Mouse (Mus musculus) cerebral cortex, adult 2 months (tissue): ENCODE results near the gene Shroom3.

Source experiments
- WGBS: fragments of 180-500 bp; shearing (Covaris S2); methylation state at CpG from one replicate; pipeline ENCODE4 v1.1.7; 2018; 5-methylcytosine and 5-hydroxymethylcytosine counted together

Shroom3 gene

GRCm38 (mm10) chr5:92698131-92698836 is 15.0 kb downstream of the Shroom3 start:
- 4% methylated on average over 15 of the region's 15 CpGs for WGBS

DNA sequence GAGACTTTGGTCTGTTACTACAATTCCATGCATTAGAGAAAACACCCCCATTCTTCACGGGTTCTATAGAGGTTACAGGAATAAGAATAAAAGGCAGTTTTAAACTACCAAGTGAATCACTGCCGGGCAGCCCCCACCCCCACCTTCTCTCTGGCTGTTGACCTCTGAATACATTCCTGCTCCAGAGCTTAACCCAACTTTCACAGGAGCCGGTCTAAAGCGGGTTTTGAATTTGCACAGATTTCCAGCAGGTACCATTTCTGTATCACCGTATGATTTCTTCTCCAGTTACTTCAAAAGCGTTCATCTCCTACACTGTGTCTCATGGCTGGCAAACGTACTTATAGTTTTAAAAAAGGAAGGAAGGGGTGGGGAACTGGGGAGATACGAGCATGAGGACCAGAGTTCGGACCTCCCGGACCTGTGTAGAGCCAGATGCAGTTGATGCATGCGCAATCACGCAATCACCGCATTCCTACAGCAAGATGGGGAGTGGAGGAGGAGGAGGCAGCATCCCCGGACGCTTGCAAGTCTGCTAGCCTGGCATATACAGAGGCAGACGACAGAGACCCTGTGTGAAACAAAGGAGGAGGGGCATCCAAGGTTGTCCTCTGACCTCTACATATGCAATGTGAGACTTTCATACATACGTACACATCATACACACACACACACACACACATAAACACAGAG is 15.7 kb downstream of the Shroom3 start:
- WGBS: 23% methylated on average over 17 of the region's 17 CpGs

- WGBS: 82% methylated on average over 11 of the region's 11 CpGs
Measured at GRCm38 (mm10) chr5:92701750-92702149, 18.5 kb downstream of the Shroom3 start.

DNA sequence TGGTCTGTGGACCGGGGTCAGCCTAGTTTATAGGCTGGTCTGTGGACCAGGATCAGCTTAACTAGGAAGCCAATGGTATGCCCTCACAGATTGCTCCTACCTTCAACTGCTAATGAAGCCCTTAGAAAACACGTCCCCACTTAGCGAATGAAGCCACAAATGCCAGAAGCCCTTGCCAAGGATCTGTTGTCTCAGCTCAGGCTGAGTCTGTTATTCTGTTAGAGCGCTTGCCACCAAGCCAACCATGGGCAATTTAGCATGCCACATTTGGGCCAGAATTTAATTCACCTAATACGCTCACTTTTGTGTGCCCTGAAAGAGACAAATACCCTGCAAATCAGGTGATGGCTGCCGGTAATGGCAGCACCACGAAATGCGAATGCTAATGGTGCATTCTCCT is 20.4 kb downstream of the Shroom3 start:
- WGBS: 57% methylated on average over 8 of the region's 8 CpGs

- WGBS: 50% methylated on average over 7 of the region's 7 CpGs
Measured at GRCm38 (mm10) chr5:92707921-92708491, 24.8 kb downstream of the Shroom3 start.

GRCm38 (mm10) chr5:92710779-92711178 is 27.5 kb downstream of the Shroom3 start:
- WGBS: 78% methylated on average over 8 of the region's 8 CpGs

- 71% methylated on average over 5 of the region's 5 CpGs for WGBS
Measured at GRCm38 (mm10) chr5:92711666-92712290, 28.5 kb downstream of the Shroom3 start.

- WGBS: 86% methylated on average over 5 of the region's 5 CpGs
Measured at GRCm38 (mm10) chr5:92712621-92713395, 29.6 kb downstream of the Shroom3 start.

DNA sequence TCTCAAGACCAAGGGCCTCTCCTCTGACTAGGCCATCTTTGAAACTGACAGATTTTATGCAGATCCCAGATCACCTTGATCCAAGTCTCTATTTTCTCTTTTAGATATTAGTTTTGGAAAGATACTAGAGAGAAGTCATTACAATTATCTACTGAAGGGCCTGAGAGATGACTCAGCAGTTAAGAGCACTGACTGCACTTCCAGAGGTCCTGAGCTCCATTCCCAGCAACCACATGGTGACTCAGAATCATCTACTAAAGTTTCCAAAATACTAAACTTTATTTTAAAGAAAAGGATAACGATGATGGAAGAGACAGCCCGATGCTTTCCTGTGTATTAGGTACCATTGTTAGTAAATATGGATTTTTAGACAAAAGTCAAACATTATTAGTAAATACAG is 31.7 kb downstream of the Shroom3 start:
- 93% methylated on average over 2 of the region's 2 CpGs for WGBS

- WGBS: 71% methylated on average over 11 of the region's 11 CpGs
Measured at GRCm38 (mm10) chr5:92715319-92715718, 32.1 kb downstream of the Shroom3 start.

- WGBS: 69% methylated on average over 2 of the region's 2 CpGs
Measured at GRCm38 (mm10) chr5:92715890-92716289, 32.7 kb downstream of the Shroom3 start.

DNA sequence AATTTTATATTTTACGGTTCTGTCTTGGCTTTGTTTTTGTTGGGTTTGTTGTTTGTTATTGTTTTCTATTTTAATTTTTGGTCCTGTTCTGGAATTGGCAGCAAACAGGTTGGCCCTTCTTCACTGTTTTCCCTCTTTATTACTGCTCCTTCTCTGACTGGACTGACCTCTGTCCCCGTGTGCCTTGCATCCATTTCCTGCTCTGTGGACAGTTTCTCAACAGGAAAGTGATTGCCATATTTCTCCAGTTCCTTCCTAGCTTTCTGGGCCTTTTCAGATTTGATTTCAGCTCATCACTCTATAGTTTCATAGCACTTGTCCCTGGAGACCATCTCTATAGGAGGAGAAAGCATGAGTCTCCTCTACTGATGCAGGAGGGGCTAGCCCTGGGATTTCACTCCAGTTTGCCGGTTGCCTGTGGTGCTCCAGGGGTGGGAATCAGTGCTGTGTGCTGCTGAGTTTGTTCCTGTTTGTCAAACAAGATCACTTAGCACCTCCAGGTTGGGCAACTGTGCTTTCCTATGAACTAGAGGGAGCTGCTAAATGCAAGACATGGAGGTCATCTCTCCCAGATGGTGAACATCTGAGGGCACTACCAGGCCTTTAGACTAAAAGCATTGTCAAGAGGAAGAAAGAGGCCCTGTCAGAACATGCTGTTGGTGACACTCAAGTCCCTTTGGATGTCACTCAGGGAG is 34.6 kb downstream of the Shroom3 start:
- WGBS: 81% methylated on average over 3 of the region's 3 CpGs

DNA sequence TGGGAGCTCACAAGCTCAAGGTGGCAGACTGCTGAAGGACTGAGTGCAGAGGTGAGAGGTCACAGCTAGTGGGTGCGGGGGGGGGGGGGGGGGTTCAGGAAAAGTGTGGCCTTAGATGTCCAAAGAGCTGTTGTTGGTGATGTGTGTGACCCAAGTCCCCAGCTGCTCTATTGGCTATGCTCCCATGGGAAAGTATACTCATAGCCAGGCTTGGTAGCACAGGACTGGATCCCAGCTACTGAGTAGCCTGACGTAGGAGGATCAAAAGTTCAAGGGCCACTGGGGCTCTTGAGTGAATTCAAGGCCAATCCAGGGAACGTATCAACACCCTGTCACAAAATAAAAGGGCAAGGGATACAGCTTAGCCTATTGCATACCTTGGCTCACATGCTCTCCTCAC is 35.6 kb downstream of the Shroom3 start:
- WGBS: 90% methylated on average over 3 of the region's 3 CpGs

DNA sequence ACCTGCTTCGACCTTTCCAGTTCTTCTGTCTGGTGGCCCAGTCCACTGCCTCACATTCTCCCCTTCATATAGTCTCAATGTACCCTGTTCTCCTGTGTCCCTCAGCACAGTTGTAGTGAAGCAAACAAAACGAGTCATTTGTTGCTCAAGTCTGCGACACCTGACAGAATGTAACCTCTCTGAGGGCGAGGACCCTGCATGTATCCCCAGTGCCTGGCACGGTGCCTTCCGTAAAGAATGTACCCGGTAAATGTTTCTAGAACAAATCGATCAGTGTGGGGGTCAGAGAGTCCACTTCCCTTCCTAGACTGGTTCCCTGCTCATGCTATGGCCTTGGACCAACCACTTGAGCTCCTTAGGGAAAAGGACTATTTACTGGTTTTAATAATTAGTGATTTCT is 38.4 kb downstream of the Shroom3 start:
- 91% methylated on average over 8 of the region's 8 CpGs for WGBS

DNA sequence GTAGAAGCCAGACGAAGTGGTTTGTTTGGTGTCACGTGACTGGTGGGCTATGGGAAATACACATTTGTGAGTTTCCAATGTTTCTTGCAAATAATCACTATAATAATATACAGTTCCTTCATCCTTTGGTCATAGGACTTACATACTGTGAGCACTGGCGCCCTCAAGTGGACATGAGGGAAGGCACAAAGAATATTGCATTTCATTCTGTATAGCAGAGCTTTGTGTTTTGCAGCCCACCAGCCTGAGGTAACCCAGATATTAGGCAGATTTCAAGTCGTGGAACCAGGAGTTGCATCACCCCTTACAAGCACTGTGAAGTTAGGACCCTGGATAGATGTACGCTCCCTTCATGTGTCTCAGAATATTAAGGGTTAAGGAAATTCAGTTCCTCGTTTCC is 42.7 kb downstream of the Shroom3 start:
- 25% methylated on average over 6 of the region's 6 CpGs for WGBS

DNA sequence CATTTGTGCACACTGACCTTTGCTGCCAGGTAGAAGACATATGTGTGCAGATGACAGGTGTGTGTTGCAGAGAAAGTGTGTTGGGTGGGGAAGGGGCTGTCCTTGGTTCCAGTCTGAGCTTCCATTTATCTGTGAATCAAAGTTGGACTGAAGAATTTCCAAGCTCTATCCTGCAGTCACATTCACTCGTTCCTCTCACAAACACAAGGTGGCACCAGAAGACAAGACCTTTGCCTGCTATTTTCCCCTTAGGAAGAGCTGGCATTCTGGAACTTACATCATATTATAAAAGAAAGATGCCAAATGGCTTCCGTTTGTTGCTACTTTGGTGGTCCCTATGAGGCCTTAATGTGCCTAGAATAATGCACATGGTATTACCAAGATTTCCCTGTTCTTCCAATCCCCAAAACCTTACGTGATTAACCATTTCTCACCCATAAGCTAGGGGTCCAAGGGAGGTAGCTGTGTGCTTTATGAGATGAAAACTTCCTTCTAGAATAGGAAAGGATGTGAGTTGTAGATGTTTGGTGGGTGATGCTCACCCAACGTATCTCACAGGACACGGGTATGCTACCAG is 45.1 kb downstream of the Shroom3 start:
- WGBS: 33% methylated on average over 5 of the region's 5 CpGs

DNA sequence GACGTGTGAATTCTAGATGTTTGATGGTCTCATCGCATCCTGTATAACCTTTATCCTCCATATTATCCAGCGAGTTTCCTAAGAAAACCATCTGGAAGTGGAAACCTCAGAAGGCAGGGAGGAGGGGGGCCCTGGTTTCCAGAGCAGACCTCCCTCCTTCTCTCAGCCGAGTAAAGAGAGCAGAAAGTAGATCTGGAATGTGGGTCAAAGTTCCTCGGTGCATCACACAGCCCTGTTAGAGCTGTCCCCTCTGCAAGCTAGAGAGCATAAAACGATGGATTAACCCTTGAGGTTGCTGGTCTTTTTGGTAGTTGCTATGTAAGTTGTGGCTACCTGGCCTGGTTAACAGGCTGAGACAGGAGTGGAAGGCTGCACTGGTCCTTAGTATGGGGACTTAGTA is 46.0 kb downstream of the Shroom3 start:
- WGBS: 76% methylated on average over 6 of the region's 6 CpGs

GRCm38 (mm10) chr5:92741802-92742201 is 58.6 kb downstream of the Shroom3 start:
- WGBS: 81% methylated on average over 3 of the region's 3 CpGs

DNA sequence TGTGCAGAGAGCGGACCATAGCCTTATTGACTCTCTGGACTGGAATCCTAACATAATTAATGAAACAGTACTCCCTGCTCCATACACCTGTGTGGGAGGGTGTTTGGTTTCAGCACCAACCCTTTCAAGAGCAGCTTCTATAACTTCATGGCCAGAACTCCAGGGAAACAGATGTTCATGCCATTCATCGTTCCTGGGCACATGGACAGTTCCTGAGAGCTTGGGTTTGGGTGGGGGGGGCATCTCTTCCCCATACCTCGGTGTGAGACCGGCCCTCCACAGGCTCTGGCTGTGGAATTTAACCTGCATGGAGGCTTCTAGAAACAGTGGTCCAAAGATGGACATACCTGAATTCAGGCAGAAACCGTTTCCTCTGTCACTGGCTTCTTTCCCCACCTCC is 59.5 kb downstream of the Shroom3 start:
- 84% methylated on average over 5 of the region's 5 CpGs for WGBS

- 84% methylated on average over 8 of the region's 8 CpGs for WGBS
Measured at GRCm38 (mm10) chr5:92745390-92746253, 62.4 kb downstream of the Shroom3 start.
